Mouse (Mus musculus): ENCODE measurements around the gene Olfr544.

Olfr544 gene

GRCm38 (mm10) chr7:102477377-102477776 lies 10.7 kb downstream of the Olfr544 start:
- no peak for DNase-seq (ENCODE audit: low read depth, low spot score)

- no peak for DNase-seq (ENCODE audit: low read depth, low spot score)
These were observed 11.5 kb downstream of the Olfr544 start for GRCm38 (mm10) chr7:102476601-102477000.

- no peak for DNase-seq (ENCODE audit: low read depth, low spot score)
These were observed 15.4 kb downstream of the Olfr544 start for GRCm38 (mm10) chr7:102472675-102473074.

GRCm38 (mm10) chr7:102467566-102467965 lies 20.5 kb downstream of the Olfr544 start:
- no peak for DNase-seq (ENCODE audit: low read depth, low spot score)

- no peak for DNase-seq (ENCODE audit: low read depth, low spot score)
These were observed 29.3 kb downstream of the Olfr544 start for GRCm38 (mm10) chr7:102458618-102459380.

DNA sequence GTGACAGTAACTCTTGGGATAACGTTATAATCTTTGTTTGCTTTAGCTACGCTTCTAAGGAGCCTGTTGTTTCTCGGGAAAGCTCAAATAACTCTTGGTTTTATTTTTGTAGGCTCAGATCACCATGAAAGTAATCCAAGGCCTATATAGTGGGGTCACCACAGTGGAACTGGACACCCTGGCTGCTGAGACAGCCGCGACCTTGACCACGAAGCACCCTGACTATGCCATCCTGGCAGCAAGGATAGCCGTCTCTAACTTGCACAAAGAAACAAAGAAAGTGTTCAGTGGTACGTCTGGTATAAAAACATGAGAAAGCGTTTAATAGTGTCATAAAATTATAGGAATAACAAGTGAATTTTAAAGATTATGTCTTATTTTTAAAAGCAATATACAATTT lies 41.7 kb downstream of the Olfr544 start:
- no peak for DNase-seq (ENCODE audit: low read depth, low spot score)

- no peak for DNase-seq (ENCODE audit: low read depth, low spot score)
These were observed 43.8 kb downstream of the Olfr544 start for GRCm38 (mm10) chr7:102444301-102444700.

- no peak for DNase-seq (ENCODE audit: low read depth, low spot score)
These were observed 45.7 kb downstream of the Olfr544 start for GRCm38 (mm10) chr7:102442432-102442831.

DNA sequence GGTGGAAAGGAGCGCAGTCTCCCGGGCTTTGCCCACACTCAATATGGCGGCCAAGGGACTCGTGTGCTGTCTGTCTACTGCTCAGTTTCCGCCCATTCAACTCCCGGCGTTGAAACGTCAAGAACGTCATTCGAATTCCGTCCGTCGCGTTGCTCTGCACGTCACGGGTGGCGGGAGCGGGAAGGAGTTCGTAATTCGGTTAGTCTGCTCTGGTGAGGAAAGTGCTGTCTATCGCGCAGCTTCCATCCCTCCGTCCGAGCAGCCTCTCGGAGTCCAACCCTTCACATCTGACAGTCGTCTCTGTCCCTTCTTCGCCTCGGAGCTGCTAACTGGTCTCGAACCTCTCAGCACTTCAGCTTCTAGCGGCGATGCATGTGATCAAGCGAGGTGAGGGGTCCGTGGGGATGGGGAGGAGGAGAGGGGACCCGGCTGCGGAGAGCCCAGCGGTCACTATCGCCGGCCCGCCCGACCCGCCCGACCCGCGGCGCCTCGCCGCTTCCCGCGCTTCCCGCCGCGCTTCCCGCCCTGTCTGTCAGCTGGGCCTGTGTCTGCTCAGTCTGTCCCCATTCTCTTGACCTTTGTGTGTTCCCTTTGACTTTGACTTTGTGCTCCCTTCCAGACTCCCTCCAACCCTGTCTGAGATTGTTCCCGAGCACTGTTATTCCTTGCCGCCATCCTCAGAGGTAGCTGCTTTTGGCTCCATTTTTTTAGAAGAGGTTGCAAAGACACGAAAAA lies 46.3 kb downstream of the Olfr544 start, which contains the start of gene Rrm1:
Rrm1 (plus strand) TSS at position 39 of the 735 bp plus-strand sequence.
- peak; percentile 95 for DNase-seq (ENCODE audit: low read depth, low spot score)

DNA sequence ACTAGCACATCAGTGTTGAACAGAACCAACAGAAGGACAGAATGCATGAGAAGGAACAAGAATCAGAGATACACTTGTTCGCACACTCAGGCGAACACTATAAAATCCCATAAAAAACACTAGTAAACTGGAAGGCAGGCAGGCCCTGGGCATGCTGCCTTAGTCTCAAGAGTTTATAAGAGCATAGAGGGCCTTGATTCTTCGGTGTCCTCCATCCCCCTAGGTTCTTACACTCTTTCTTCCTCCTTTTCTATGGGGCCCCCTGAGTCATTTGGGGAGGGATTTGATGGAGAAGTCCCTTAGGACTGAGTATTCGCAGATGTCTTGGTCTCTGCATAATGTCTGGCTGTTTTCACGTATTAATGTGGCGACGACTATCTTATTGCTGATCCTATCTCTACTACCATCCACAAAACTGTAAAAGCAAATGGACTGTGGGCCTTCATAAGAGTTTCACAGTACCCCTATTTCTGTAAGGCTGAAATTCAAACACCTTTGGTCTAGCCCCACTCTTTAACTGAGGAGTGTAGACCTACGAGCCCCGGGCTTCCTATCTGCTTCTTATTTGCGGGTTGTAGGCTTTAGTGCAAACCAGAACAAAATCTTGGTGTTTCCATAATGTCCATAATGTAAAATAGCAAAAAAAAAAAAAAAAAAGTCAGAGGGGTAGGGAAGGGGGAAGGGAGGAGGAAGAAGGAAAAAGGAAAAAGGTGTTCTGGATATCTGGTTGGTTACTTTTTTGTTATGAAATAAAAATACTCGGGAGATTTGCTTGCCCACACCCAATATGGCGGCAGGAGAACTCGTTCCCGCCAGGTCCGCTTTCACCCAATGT lies 47.1 kb downstream of the Olfr544 start:
- no peak for DNase-seq (ENCODE audit: low read depth, low spot score)

DNA sequence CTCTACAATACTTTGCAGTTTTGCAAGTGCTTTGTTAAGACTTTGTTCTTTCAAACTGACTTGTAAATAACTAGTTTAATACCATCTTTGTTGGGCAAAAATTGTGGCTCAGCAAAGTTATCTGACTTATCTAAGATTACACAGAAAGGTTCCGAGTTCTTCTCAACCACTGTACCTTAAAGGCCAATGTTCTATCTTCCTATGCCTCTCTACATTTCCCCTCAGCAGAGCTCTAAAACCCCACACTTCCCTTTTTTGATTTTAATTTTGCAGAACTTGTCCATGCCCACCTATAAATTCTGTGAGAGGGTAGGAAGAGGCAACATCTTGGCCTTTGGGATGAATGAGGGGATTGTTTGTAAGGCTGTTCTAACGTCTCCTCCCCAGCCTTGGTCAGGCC lies 53.8 kb downstream of the Olfr544 start:
- no peak for DNase-seq (ENCODE audit: low read depth, low spot score)
